Mouse (Mus musculus) cerebellum, adult 2 months (tissue): ENCODE data around the gene Arpc1b.

Source experiments
- CTCF ChIP-seq: fragments of 200-500 bp; IDR thresholded peaks from 2 replicates; pipeline ENCODE4 v1.5.1; 2011; ENCODE audit warnings: low read depth, mild to moderate bottlenecking, control low read depth, low read length, moderate library complexity, borderline replicate concordance; ENCODE audit not compliant: insufficient read depth
- POLR2A ChIP-seq: fragments of 200-500 bp; IDR thresholded peaks from 2 replicates; pipeline ENCODE4 v1.6.1; 2011; ENCODE audit warnings: low read length, control low read depth, borderline replicate concordance; ENCODE audit not compliant: insufficient read depth

- TF ChIP-seq CTCF (no peak), POLR2A (no peak)
These were observed 29.2 kb upstream of the Arpc1b start for GRCm38 (mm10) chr5:145084822-145085221.
